Mouse (Mus musculus) left cerebral cortex, postnatal 25 days (tissue): ENCODE measurements around the gene Dusp3. TPM values are rescaled to one million over a fixed set of nuclear protein-coding genes. Genes with fewer than 3 reads are reported as not detected.

Source experiments
- DNase-seq, 2 experiments: peaks; one replicate each; pipeline ENCODE4 v3.0.0; 2022; ENCODE audit warnings: low spot score in 2 of 2, mixed read lengths in 1 of 2
- intact Hi-C: fragments of 180-260 bp; cut with DNase I; formaldehyde crosslinking; loops from one replicate; pipeline ENCODE4 v1.15.1; 2025
- total RNA-seq, 2 experiments: library from RNA; stranded (reverse); gene quantifications; 2 replicates each; pipeline ENCODE4 v1.2.3; 2021

Gene Dusp3
- total RNA-seq: 100 to 1,000 TPM; 217 to 237 TPM

DNA sequence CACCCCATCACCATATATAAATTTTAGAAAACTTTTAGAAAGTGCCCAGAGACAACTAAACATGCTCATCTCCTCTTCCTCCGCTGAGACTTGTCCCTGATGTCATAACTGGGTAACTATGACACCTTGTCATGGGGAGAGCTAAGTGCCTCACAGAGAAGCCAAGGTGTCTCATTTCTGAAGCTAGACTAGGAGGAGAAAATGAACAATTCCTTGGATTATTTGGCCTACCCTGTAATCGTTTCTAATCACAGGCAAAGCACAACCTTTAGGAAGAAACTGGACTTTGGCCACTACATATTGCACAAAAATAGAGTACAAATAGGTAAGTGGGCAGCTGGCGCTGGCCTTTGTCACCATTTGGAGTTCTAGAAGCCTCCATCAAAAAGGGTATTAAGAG lies at the start of gene Dusp3:
Dusp3 (minus strand) TSS at position 101 of the 400 bp plus-strand sequence.
- DNase-seq: no peak
- intact Hi-C loops: loop anchor here (1.0 to 5.0 kb wide), 2 partner anchors 53 to 150 kb away; no protein-coding TSS in a partner anchor

DNA sequence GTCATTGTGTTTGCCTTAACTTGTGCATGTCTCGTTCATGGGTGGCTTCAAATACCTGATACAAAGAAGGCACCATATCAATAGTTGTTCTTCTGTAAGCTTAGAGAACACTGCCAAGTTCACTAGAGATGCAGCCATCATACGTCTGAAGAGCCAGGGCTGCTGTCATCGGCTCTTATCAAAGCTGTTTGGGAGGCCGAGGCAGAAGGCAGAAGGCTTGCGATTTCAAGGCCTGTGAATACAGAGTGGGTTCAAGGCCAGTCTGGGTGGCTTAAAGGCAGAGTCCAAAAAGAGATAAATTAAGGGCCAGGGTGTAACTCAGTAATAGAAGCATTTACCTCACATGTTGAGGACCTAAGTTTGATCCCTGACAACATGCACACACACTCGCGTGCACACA lies 49.5 kb upstream of the Dusp3 start:
- DNase-seq: no peak
- intact Hi-C loops: no loop called here

DNA sequence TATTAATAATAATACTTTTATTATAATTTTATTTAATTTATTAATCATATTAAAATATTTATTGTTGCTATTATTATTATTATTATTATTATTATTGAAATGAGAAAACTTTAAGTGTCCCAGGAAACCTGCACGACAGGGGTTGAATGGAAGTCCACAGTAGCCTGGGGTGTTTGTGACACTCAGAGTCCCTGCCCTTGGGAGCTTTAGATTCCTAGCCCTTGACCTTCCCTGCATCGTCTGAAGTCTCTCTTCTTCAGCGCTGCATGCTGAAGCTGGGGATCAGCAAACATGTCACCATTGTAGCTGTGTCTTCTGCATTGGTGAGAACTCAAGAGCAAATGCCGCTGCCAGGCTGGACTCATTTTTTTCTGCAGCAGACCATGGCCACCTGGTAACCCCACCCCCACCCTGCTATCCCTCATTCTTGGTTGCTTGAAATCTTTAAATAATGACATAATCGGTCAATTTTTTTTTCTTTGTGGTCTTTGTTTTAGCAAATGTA lies 48.7 kb upstream of the Dusp3 start:
- intact Hi-C loops: no loop called here
- DNase-seq: no peak

DNA sequence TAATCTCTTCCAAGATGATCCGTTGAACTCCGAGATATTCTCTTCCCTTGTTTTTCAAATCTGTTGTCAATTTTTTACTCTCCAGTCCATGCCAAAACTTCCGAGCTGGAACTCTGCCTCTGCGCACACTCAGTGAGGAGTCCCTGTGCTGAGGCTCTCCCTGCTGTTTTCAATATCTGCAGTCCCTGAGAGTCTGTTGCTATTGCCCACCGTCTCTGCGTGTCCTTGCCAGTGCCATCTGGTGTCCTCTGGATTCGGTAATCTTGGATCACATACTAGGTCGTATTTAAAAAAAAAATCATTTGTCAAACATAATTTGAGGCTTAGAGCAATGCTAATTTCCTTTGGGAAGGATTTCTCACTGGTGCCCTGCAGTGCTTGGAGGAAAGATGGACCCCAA lies 48.1 kb upstream of the Dusp3 start:
- intact Hi-C loops: no loop called here
- no peak for DNase-seq

DNA sequence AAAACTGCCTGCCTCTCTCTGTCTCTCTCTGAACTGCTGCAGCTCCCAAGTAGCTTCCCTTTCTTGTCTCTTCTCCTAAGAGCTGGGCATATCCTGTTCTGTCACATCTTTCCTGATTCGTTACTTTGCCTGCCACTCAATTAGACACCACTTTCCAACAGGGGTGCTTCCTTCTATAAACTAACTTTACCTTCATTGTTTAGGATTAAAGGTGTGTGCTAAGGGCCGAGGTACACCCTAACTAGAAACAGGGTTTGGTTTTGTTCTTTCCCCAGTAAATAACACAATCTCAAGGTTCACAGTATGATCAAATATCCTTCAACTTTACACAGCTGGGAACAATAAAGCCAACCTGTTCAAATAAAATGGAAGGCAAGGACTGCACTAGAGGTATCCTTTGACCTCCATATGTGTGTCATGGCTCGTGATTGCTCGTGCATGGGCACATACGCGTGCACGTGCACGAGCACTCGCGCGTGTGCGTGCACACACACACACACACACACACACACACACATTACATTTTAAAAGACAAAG lies 46.3 kb upstream of the Dusp3 start:
- no peak for DNase-seq
- intact Hi-C loops: no loop called here

DNA sequence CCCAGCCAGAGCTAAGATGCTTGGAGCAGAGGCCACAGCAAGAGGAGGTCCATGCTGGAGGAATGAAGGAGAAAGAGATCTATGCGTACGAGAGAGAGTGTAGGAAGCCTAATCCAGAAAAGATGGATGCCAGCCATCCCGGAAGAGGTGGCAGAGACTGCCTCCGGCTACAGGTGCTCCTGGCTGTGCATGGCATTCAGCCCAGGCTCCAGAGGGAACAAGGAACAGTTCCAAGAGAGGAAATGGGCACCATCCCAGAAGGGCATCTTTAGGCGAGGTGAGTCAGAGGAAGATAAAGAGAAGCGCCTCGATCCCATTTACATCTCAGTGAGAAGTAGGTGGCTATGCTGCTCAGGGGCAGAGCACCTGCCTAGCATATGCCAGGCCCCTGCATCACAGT lies 44.3 kb upstream of the Dusp3 start:
- peak in 1 of 2 experiments; percentile 77 for DNase-seq
- intact Hi-C loops: no loop called here

DNA sequence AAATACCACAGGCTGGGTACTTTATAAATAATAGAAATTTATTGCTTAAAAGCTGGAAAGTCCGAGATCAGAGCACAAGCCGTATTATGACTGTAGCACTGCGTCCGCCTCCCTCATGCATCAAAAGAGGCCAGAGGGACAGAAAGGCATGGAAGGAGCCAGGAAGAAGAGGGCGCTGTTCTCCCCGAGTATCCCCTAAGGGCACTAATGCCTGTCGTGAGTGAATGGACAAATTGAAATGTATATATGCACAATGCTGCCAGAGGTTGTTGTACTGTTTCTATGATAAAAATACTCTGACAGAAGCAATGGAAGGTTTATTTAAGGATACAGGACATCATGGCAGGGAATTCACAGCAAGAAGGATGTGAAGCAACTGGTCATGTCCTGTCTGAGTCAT lies 43.2 kb upstream of the Dusp3 start:
- no peak for DNase-seq
- intact Hi-C loops: no loop called here

DNA sequence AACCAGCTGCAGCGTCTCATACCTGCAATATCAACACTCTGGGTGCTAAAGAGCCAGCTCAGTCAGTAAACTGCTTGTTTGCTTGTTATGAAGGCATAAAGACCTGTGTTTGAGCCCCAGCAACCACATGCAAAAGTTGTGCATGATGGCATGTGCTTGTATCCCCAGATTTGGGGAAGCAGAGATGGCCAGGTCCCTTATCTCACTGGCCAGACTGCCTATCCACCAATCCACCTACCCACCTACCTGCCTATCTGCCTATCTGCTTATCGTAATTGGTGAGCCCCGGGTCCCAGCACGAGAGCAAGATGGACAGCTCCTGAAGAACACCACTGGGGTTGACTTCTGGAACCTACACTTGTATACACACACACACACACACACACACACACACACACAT lies 42.5 kb upstream of the Dusp3 start:
- DNase-seq: no peak
- intact Hi-C loops: no loop called here

DNA sequence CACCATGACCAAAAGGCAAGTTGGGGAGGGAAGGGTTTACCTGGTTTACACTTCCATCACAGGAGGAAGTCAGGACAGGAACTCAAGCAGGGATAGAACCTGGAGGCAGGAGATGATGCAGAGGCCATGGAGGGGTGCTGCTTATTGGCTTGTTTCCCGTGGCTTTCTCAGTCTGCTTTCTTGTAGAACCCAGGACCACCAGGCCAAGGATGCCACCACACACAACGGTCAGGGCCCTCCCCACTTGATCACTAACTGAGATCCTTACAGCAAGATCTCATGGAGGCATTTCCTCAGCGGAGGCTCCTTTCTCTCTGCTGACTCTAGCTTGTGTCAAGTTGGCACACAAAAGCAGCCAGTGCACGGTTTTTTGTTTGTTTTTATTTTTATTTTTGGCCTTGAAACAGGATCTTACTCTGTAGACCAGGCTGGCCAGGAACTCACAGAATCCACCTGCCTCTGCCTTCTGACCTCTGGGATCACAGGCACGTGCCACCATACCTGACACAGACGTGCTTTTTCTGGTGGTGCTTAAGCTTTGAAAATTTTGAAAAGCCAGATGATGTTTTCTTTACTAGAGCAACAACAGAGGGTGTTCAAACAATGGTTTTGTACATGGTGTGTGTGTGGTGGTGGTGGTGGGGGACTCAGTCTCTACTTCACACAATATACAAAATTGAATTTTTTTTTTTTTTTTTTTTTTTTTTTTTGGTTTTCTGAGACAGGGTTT lies 41.4 kb upstream of the Dusp3 start, which contains the start of gene Mpp3:
Mpp3 (minus strand) TSS at position 375 of the 730 bp plus-strand sequence.
- DNase-seq: no peak
- intact Hi-C loops: no loop called here

DNA sequence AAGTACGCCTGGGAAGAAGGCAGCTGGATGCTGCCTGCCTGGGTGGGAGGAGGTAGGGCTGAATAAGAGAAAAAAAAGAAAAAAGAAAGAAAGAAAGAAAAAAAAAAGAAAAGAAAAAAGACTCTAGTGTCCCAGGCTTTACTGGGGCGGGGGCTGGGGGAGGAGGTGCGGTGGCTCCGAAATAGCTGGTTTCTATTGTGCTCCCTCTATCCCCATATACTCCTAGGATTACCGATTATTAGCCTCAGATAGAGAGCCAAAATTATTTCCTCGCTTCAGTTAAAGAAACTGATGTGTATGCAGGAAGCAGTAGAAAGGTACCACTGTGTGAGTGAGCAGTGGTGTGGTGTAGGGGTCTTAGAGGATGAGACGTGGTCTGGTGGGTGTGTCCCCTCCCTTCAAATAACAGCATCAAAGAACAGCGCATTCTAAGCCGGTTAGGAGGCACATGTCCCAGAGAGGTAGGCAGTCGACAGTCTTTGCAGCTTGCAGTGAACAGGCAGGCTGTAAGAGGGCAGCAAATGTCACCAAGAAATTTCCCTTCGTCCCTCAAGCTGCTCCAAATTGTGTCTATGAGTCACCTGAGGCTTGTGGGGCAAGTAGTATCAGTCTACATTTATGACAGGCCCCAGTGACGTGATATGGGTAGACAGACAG lies 40.7 kb upstream of the Dusp3 start:
- no peak for DNase-seq
- intact Hi-C loops: loop anchor here (2.0 kb wide), 3 partner anchors 35 to 61 kb away; partner anchors contain the start of genes Cfap97d1 and Mpp2

DNA sequence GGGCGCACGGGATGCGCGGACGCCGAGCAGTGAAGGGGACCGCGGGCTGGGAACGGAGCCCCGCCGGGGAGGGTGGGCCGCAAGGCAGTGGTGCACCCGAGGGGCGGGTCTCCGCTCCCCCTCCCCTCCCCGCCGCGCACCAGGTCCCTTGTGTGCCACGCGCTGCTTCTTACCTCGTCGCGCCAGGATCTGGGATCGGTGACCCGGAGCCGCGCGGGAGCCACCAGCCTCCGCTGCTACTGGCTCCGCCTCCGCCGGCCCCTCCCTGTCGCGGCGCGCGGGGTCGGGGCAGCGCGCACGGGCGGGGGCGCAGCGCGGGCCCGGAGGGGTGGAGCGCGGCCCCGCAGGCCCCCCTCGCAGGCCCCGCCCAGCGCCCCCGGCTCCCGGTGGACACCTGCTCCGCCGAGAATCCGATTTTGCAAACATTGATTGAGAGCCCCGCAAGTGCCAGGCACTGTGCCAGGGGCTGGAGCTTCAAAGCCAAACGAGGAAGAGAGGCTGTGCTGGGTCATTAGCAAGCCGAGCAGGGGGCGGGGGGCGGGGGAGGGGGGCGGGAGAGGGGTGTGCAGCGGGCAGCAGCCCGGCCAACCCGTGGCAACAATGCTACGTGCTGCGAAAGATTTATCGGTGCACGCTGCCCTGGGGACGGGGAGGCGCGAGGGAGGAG lies 40.0 kb upstream of the Dusp3 start:
- intact Hi-C loops: loop anchor here (2.0 kb wide), 3 partner anchors 34 to 62 kb away; partner anchors contain the start of genes Cfap97d1 and Mpp2
- DNase-seq: peak; percentile 63 to 69

DNA sequence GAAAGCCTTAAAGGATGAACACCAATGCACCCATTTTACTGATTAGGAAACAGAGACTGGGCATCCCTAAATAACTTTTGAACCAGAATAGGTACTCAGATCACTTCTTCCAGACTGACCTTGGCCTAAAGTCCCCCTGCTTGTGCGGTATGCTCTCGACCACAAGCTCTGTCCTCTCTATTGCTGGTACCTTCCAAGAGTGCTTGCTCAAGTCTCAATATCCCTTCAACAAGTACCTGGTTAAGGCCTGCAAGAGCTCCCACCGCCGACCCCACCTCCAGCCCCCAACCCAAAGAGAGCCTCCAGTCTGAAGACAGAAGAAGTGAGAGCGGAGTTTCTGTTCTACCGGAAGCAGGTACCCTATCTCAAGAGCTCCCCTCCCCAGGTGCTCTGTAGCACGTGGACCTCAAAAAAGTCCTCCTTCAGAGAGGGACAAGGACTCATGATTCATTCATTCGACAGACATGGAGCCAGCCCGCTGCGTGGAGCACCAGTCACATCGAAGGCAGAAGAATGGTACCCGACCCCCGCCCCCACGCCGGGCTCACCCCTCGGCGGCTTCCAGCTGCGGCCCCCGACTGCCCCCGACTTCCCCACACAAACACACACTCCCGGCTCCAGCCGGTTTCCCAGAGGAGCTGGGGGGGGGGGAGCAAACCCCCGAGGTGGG lies 39.3 kb upstream of the Dusp3 start:
- intact Hi-C loops: loop anchor here (2.0 kb wide), 3 partner anchors 33 to 63 kb away; partner anchors contain the start of genes Cfap97d1 and Mpp2
- peak in 1 of 2 experiments; percentile 49 for DNase-seq

DNA sequence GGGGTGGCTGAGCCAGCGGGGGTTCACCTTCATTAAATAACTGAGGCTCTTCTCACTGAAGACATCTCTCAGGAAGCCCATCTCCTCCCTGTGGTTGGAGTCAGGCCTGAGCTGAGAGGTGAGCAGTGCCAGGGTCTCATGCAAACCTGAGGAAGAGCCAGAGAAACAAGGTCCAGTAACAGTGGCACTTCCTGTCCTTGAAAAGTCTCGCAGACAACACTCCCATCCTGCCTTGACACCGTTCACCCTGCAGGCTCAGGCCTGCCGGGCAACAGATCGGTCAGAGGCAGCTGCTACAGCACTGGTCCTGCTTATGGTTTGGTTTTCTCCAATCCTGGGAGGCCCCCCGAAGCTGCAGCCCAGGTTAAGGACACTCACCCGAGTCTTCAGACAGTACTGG lies 38.5 kb upstream of the Dusp3 start:
- DNase-seq: no peak
- intact Hi-C loops: no loop called here

DNA sequence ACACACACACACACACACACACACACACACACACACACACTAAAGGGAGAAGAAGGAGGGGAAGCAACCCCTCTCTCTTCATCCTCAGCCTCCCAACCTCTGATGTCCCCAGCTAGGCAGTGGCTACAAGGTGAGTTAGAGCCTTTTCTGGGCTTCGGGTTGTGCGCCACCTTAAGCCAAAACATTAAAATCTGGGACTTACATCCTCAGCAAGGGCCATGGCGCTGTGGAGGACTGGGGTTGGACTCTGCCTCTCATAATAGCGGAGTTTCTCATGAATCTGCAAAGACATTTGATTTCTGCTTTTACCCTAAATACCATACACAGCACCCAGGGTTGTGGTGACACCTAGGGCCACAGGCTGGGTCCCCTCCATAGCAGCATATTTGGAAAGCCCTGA lies 38.1 kb upstream of the Dusp3 start:
- intact Hi-C loops: no loop called here
- no peak for DNase-seq

DNA sequence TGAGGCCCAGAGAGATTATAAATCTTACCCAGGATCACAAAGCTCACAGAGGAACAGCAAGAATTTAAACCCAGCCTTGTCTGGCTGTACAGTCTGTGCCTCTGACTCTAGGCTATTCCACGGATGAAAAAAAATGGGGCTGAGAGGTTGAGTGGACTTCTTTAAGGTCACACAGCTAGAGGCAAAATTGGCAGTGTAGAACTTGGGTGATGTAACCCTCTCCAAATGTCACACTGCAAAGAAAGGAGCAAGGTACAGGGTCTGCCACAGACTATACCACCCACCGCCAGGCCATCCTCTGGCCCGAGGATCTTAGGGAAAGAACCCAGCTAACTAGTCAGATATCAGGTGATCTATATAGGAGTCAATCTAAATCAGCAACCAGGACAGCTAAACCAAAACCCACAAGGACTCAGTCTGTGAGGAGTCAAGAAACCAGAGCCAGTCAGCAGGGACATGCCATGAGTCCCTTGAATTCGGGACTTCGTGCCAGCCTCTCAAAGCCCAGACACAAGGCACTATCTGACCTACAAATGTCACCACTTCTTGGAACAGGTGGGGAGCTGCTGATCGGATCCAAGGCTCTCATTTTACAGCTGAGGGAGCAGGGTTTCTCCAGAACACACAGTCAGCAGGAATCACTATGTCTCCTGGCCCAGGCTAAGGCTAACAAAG lies 37.4 kb upstream of the Dusp3 start:
- no peak for DNase-seq
- intact Hi-C loops: no loop called here

DNA sequence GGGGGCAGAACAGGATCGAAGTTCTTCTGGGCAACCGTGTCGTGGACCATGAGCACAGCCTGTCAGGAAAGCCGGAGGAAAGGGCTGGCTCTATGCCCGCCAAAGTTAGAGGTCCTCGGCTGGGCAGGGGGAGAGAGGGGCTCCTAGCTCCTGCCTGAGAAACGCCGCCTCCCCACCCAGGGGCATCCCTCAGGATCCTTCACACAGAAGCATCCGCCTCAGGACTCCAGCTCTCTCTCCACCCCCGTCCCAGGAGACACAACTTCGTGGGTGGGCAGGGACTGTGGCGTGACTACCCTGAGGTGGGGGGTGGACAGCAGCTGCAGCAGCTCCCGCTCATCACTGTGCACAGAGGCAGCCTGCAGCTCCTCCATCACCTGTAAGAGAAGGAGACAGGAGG lies 36.6 kb upstream of the Dusp3 start:
- peak in 1 of 2 experiments; percentile 83 for DNase-seq
- intact Hi-C loops: no loop called here

DNA sequence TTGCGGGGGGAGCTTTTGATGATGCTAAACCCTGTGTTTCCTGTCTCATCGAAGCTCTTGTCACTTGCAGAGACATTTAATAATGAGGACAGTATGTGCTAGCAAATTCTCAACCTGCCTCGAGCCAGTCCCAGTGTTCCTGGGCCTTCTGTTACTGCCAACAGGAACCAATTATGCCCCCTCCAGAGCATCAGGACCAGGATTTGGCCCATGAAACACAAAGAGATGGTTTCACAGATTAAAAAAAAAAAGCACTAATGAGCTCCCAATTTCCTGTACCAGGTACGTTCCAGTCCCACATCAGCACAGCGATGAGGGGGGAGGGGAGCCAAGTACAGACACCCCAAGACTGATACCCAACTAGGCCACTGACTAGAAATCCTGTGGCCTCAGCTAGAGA lies 34.4 kb upstream of the Dusp3 start:
- intact Hi-C loops: no loop called here
- no peak for DNase-seq

DNA sequence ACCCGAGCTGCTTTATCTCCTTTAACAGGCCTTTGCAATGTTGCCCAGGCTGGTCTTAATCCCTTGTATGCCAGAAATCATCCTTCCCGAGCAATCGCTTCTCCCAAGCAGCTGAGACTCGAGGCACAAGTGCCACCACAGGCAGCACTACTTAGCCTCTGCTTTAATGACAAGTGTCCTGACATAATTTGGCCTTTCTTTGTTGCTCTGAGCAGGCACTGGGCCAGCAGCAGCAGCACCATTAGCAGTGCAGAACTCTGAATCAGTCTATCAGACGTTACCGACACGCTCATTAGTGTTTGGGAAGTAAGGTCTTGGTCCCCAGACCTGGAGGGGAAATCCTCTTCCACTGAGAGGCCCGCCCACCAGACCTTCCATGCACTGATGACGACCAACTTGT lies 32.9 kb upstream of the Dusp3 start:
- DNase-seq: no peak
- intact Hi-C loops: no loop called here

DNA sequence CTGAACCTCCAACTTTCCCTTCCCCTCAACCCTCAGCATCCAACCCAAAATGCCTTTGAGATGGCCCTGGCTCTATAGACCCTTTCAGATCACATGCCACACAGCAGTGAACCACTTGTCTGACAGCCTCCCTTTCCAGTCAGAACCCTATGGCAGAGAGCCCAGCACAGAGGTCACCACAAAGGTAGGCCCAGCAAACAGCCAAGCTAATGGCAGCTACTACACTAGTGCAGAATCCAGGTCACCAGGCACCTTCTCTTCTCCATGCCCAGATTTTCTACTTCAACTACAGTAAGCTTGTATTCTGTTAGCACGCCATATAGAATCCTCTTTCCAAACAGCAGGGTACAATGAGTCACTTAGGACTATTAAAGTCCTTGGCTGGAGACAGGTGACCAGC lies 29.3 kb upstream of the Dusp3 start:
- intact Hi-C loops: no loop called here
- DNase-seq: no peak
